Mouse (Mus musculus) testis, postnatal 10 days (tissue): ENCODE measurements around the gene Gm49395.

Experiments used
- DNase-seq: peaks from one replicate; pipeline ENCODE4 v3.0.0; 2021; ENCODE audit warnings: low spot score

The Gm49395 gene

GRCm38 (mm10) chr13:115101355-115102191 is at the start of gene Gm49395, which contains the start of gene Itga1:
Gene Gm49395 (minus strand): TSS chr13:115101921.
Gene Itga1 (minus strand): TSS chr13:115101964.
- peak; percentile 68 for DNase-seq

DNA sequence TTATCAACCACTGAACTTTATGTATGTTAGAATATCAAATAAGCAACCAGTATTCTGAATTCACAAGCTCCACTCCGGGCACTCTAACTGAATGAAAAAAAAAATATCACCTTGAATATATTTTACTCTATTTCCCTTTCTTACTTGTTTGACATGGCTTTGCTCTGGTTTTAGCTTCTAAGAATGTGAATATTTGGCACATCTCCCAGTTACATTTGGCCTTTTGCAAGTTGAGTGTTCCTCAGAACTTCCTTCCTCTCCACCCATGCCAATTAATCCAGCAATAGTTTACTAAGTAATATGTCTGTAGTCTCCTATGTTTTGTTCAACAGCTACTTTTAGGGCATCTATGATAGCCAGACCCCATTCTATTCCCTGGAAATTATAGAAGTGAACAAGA is 48.9 kb upstream of the Gm49395 start:
- no peak for DNase-seq

DNA sequence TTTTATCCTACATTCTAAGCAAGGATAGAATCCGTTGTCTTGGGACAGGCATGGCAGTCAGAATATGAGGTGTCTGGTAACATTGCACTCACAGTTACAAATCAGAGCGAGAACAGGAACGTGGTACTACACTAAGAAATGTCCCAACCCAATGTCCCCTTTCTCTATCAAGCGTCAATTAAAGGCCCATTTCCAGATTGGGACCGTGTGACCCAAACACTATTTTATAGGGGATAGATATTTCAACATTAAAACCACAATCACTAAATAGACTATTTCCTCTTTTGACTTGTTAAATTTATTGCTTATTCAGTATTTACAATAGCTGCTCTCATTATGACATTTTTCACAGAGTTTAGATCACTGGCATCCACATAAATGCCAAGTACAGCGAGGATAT is 48.1 kb upstream of the Gm49395 start:
- no peak for DNase-seq

DNA sequence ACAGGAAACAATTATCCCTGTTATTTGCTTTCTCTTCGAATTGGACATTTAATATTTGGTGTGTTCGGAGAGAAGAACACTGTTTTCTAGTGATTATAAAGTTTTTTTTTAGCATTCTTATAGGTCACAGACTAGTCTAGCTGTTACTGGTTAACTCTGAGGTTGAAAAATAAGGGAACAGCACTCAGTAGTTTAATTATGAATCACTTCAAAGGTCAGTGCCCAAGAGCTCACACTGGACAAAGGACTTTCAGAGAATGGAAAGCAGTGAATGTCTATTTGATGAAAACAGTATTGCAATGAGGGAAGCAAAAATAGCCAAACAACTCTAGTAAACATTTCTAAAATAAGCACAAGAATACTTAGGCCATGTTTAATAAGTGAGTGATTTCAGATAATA is 41.9 kb upstream of the Gm49395 start:
- no peak for DNase-seq

- no peak for DNase-seq
Observed at GRCm38 (mm10) chr13:115142066-115142465, 40.3 kb upstream of the Gm49395 start.

DNA sequence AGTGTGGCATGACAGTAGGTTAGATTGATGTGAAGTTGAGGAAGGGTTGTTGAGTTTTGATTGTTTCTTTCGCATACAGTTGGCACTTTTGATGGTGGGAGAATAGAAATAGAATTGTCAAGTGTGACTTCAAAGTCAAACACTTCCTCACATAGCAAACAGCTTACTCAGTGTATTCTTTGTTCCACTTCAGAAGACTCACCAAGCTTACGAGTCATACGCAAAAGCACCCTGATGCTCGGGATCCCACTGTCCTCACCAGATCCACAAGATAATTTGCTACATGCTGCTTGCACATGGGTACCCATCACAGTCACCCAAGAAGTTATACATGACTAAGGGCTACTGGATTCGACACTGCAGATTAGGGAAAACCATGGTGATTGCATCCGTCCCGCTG is 36.8 kb upstream of the Gm49395 start:
- no peak for DNase-seq

DNA sequence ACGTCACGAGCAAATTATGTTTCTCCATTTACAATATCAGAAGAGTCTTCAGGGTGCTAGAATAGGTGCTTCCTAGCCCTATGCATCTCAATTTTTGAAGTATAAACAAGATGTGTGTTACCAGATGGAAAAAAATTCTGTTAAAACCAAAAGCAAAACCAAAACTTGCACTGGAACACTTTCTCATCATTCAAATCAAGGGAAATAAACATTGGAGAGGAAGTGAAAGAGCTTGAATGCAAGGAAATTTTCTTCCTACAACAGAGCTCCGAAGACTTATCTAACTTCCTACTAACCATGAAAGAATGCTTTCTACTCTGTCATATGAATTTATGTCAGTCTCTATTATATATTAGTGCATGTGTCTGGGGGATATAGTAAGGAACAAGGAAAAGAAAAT is 35.0 kb upstream of the Gm49395 start:
- no peak for DNase-seq

DNA sequence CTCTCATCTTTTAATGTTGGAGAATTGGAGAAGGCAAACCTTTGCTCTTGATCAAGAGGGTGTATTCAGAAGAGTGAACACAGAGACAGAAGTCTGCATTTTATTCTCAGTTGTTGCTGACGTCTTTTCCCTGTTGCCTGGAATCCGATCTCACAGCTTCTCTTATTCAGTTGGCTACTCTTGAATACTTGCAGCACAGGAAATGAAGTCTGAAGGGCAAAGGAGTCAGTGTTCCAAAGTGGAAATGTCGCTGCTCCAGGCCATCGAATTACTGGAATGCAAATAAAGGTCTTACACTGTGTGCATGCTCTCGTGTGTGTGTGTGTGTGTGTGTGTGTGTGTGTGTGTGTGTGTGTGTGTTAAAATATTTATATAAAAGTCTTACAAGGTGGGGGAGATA is 30.7 kb upstream of the Gm49395 start:
- no peak for DNase-seq

GRCm38 (mm10) chr13:115131381-115131780 is 29.7 kb upstream of the Gm49395 start:
- DNase-seq = no peak

GRCm38 (mm10) chr13:115130035-115130434 is 28.3 kb upstream of the Gm49395 start:
- no peak for DNase-seq

DNA sequence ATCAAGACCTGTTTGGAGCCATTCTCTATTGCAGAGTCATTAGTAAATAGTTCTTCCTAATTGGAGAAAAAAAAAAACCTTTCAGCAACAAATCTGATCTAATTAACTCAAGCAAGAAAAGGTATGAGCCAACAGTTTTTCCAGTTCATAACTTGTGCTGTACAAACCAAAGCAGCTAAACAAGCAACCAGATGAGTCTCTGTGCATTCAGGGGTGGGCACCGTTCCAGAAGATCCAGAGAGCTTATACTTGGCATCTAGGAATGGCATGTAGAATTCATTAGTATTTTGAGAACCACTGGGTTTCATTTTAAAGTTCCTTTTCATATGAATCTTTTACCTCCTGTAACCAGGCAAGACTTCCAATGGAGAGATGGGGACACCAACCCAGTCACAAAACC is 26.1 kb upstream of the Gm49395 start:
- no peak for DNase-seq

DNA sequence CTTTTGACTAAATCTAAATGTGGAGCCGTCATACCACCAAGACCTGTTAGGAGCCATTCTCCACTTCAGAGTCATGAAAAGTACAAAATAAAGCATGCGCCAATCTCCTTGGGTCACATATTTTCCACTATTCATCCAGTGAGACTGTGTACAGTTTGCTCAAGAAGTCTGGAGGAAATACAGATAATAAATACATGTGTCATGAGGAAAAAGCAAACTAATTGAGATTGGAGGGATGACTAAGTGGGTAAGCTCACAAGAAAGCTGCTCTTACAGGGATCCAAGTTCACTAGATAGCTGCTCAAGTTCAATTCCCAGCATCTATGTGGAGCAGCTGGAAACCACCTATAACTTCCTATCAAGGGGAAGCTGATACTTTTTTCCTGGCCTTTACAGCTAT is 24.8 kb upstream of the Gm49395 start:
- DNase-seq = no peak

- DNase-seq = no peak
Observed at GRCm38 (mm10) chr13:115125130-115125529, 23.4 kb upstream of the Gm49395 start.

DNA sequence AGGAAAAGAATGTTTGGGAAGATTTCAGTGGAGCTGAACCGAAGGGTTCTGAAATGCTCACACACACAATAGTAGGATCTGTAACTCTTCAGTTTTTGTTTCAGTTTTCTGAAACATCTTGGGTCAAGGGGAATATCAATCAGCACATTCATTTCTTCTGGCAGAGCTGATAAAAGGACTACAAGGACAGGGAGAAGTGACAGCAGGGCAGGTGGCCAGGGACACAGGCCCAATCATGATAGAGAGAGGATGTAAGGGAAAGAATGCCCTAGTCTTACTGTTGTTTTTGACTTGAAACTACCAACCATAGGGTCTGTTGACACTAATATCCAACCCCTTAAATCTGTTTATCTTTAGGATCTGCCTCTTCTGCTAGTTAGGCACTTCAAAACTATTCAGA is 22.8 kb upstream of the Gm49395 start:
- DNase-seq = no peak

DNA sequence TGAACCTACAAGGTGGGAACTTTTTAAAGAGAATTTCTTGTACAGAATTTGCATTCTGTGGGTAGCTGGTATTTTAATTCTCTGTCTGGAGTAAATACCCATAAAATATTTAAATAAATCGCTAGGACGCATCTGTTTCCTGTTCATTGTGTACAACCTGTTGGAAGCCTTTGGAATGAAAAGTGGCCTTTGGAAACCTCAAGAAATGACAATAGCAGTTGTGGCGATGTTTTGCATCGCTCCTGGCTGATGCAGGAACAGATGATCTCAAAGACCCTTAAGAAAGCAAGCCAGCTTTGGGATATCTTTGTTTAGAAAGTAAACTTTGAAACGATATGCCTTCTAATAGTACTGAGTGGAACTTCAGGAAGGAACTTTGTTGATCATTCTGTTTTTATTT is 17.0 kb upstream of the Gm49395 start:
- DNase-seq = no peak

GRCm38 (mm10) chr13:115118195-115118594 is 16.5 kb upstream of the Gm49395 start:
- DNase-seq = no peak

- no peak for DNase-seq
Observed at GRCm38 (mm10) chr13:115116930-115117621, 15.4 kb upstream of the Gm49395 start.

DNA sequence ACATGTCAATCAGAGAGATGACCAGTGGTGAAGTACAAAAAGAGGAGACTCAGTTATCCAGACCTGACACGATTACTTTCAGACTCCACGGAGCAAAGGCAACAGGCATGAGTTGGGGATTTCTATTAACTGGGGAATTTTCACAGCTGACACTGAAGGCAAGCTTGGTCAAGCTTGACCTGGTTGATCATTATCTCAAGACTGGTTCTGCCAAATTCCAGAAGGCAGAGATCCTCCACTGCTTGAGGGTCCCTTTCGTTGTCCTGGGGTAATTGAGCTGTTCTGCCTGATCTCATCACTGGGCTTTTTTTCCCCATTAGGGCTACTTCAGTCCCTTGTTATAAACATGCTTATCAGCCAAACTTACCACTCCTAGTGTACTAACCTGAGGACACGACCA is 7.9 kb upstream of the Gm49395 start:
- no peak for DNase-seq

GRCm38 (mm10) chr13:115107436-115107835 is 5.7 kb upstream of the Gm49395 start:
- DNase-seq = no peak

DNA sequence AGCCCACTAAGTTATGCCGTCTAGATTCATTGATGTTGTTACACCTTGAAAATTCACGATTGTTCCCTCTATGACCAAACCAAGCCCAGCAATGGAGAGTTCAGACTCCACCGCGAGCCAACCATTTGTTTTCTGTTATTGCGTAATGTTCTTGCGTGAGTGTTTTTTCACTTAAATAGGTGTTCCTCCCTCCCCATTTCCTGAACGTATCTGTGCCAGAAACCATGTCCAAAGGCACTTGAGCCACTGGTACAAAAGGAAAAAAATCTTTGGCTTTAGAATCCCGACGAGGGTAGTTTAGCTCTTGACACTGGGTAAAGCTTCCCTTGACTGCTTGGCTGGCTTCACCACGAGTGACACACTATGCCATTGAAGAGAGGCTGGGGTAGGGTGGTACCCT is 4.5 kb upstream of the Gm49395 start:
- no peak for DNase-seq

- no peak for DNase-seq
Observed at GRCm38 (mm10) chr13:115102754-115103153, 1.0 kb upstream of the Gm49395 start.

- no peak for DNase-seq
Observed at GRCm38 (mm10) chr13:115100381-115101177, 1.1 kb downstream of the Gm49395 start.

GRCm38 (mm10) chr13:115099381-115099780 is 2.3 kb downstream of the Gm49395 start:
- no peak for DNase-seq
